Mouse (Mus musculus): ENCODE measurements around the gene Plk5. TPM values are rescaled to one million over a fixed set of nuclear protein-coding genes. Genes with fewer than 3 reads are reported as not detected.

Gene Plk5
- total RNA-seq, 2 experiments from 2014 or later: 0.18 to 0.36 TPM

GRCm38 (mm10) chr10:80384709-80385108, 28.4 kb downstream of the Plk5 start:
- intact Hi-C loops (cut with DNase I): no loop called here
- no peak for DNase-seq (ENCODE audit: low spot score)

- intact Hi-C loops (cut with DNase I): no loop called here
- DNase-seq (ENCODE audit: low spot score): no peak
Observed at GRCm38 (mm10) chr10:80385310-80385709, 29.1 kb downstream of the Plk5 start.

GRCm38 (mm10) chr10:80385811-80386734, 29.8 kb downstream of the Plk5 start:
- no peak for DNase-seq (ENCODE audit: low spot score)
- intact Hi-C loops (cut with DNase I): no loop called here

GRCm38 (mm10) chr10:80386735-80387471, 30.6 kb downstream of the Plk5 start:
- DNase-seq (ENCODE audit: low spot score): no peak
- intact Hi-C loops (cut with DNase I): no loop called here

GRCm38 (mm10) chr10:80387522-80387959, 31.3 kb downstream of the Plk5 start, which contains the start of gene Mex3d:
Gene Mex3d, minus strand, starts transcription at chr10:80387659.
- DNase-seq (ENCODE audit: low spot score): peak; percentile 77
- intact Hi-C loops (cut with DNase I): no loop called here

GRCm38 (mm10) chr10:80388731-80389130, 32.5 kb downstream of the Plk5 start:
- intact Hi-C loops (cut with DNase I): no loop called here
- no peak for DNase-seq (ENCODE audit: low spot score)

- intact Hi-C loops (cut with DNase I): no loop called here
- no peak for DNase-seq (ENCODE audit: low spot score)
Observed at GRCm38 (mm10) chr10:80389185-80389708, 33.0 kb downstream of the Plk5 start.

- intact Hi-C loops (cut with DNase I): no loop called here
- DNase-seq (ENCODE audit: low spot score): no peak
Observed at GRCm38 (mm10) chr10:80390697-80391096, 34.4 kb downstream of the Plk5 start.

- intact Hi-C loops (cut with DNase I): no loop called here
- DNase-seq (ENCODE audit: low spot score): no peak
Observed at GRCm38 (mm10) chr10:80392687-80393086, 36.4 kb downstream of the Plk5 start.

- DNase-seq (ENCODE audit: low spot score): no peak
- intact Hi-C loops (cut with DNase I): no loop called here
Observed at GRCm38 (mm10) chr10:80395025-80395627, 38.9 kb downstream of the Plk5 start.

GRCm38 (mm10) chr10:80396822-80397523, 40.7 kb downstream of the Plk5 start:
- intact Hi-C loops (cut with DNase I): no loop called here
- DNase-seq (ENCODE audit: low spot score): no peak

GRCm38 (mm10) chr10:80397524-80398173, 41.4 kb downstream of the Plk5 start:
- DNase-seq (ENCODE audit: low spot score): no peak
- intact Hi-C loops (cut with DNase I): no loop called here

GRCm38 (mm10) chr10:80398174-80398535, 41.9 kb downstream of the Plk5 start:
- intact Hi-C loops (cut with DNase I): no loop called here
- DNase-seq (ENCODE audit: low spot score): no peak

GRCm38 (mm10) chr10:80398719-80399190, 42.5 kb downstream of the Plk5 start:
- DNase-seq (ENCODE audit: low spot score): peak; percentile 96
- intact Hi-C loops (cut with DNase I): no loop called here

GRCm38 (mm10) chr10:80399191-80399972, 43.1 kb downstream of the Plk5 start, which contains the start of gene Mbd3:
Gene Mbd3, minus strand, starts transcription at chr10:80399550.
- peak; percentile 100 for DNase-seq (ENCODE audit: low spot score)
- intact Hi-C loops (cut with DNase I): no loop called here

- DNase-seq (ENCODE audit: low spot score): no peak
- intact Hi-C loops (cut with DNase I): no loop called here
Observed at GRCm38 (mm10) chr10:80399973-80400703, 43.9 kb downstream of the Plk5 start.

- no peak for DNase-seq (ENCODE audit: low spot score)
- intact Hi-C loops (cut with DNase I): no loop called here
Observed at GRCm38 (mm10) chr10:80400704-80401161, 44.5 kb downstream of the Plk5 start.
